Comparison of ENCODE assay signal across 33 mouse cellular contexts in genomic region chr10:61290479-61290878, GRCm38 (mm10). TPM values are rescaled to one million over a fixed set of nuclear protein-coding genes. Genes with fewer than 3 reads are reported as not detected.
A peak's percentile ranks its signal among the peaks of the same experiment; 100 is the strongest.
DNase-seq lines count a peak whose midpoint lies in the region; ATAC-seq and TF ChIP-seq lines count a peak whose summit lies in the region.
"Had no signal": no experiment of that assay in that cellular context is flagged by ENCODE, and none has a peak within 500 bp of the region (broad histone marks: within the 10 kb centered on the region; RNA-seq: fewer than 3 reads in every experiment).

No protein-coding gene starts in this region.

- WGBS in heart, adult 2 months: 59% methylated on average over 2 of the region's 2 CpGs
- WGBS in heart, embryonic 15.5 days: 54% methylated on average over 2 of the region's 2 CpGs
- 9% methylated on average over 2 of the region's 2 CpGs for WGBS in thymus, adult 2 months

- no peaks in the 10 kb centered on the region for H3K79me2 ChIP-seq in heart, adult 2 months (replicated peaks; ENCODE audit: control insufficient read depth, insufficient read depth, low read length)

- H3K4me1 ChIP-seq in heart, adult 2 months (ENCODE audit: control insufficient read depth, insufficient read depth, low read length): peaks cover 4% of the 10 kb centered on the region
- peaks cover 22% of the 10 kb centered on the region for H3K4me1 ChIP-seq in heart, embryonic 15.5 days (replicated peaks)
- no peaks in the 10 kb centered on the region; the same call in 1 of the 2 replicates for H3K4me1 ChIP-seq in thymus, adult 2 months (replicated peaks; ENCODE audit: control insufficient read depth, insufficient read depth, low read length)
- H3K4me1 ChIP-seq: hindbrain, embryonic 12.5 days; megakaryocyte, embryonic 14.5 days had no signal

- DNase-seq in heart, adult 2 months: no peak
- DNase-seq in heart, postnatal 36 days: no peak
- DNase-seq in heart, postnatal 14 days: no peak
- peak; percentile 54 for DNase-seq in testis, postnatal 14 days (ENCODE audit: low spot score)
- DNase-seq in testis, postnatal 10 days (ENCODE audit: low spot score): no peak
- DNase-seq in urinary bladder, postnatal 10 days (ENCODE audit: low spot score): no peak
- no peak for DNase-seq in thymus, adult 2 months
- DNase-seq: adrenal gland, postnatal 36 days; cerebellum, adult 11 months; cerebellum, adult 9-11 months; forebrain, postnatal 0 days; gastrocnemius, postnatal 36 days; kidney, postnatal 36 days; lung, embryonic 14.5 days; midbrain, embryonic 14.5 days; right cerebral cortex, postnatal 14 days; thymus, postnatal 14 days had no signal

- H3K36me3 ChIP-seq in heart, adult 2 months (ENCODE audit: control insufficient read depth, insufficient read depth, low read length): no peaks in the 10 kb centered on the region
- no peaks in the 10 kb centered on the region for H3K36me3 ChIP-seq in heart, embryonic 15.5 days
- H3K36me3 ChIP-seq in thymus, adult 2 months (ENCODE audit: control insufficient read depth, insufficient read depth, low read length): no peaks in the 10 kb centered on the region
- H3K36me3 ChIP-seq: G1E; hindbrain, embryonic 12.5 days had no signal

- no peak overlapping the region for H3K9ac ChIP-seq in heart, adult 2 months (ENCODE audit: low read depth, low read length)
- H3K9ac ChIP-seq in heart, embryonic 15.5 days: no peak overlapping the region
- H3K9ac ChIP-seq: forebrain, postnatal 0 days; hindbrain, embryonic 12.5 days; liver, embryonic 14.5 days; lung, embryonic 14.5 days had no signal

- no peaks in the 10 kb centered on the region for H3K9me3 ChIP-seq in heart, embryonic 15.5 days (replicated peaks)
- H3K9me3 ChIP-seq: hindbrain, embryonic 12.5 days had no signal

- TF ChIP-seq CTCF in heart, adult 2 months (IDR thresholded peaks at IDR 0.05): no peak
- TF ChIP-seq CTCF in thymus, adult 2 months (IDR thresholded peaks at IDR 0.05; ENCODE audit: borderline replicate concordance, control insufficient read depth, extremely low read depth, insufficient read depth, low read length, poor library complexity): no peak

- H3K27ac ChIP-seq in heart, adult 2 months: peak overlapping the region; percentile 47
- peak overlapping the region; percentile 88 for H3K27ac ChIP-seq in heart, embryonic 15.5 days
- no peak overlapping the region for H3K27ac ChIP-seq in thymus, adult 2 months (ENCODE audit: control insufficient read depth, insufficient read depth, low read length)
- H3K27ac ChIP-seq: hindbrain, embryonic 12.5 days; liver, embryonic 14.5 days; stomach, postnatal 0 days had no signal

- TF ChIP-seq POLR2A in heart, adult 2 months (IDR thresholded peaks at IDR 0.05; ENCODE audit: insufficient read depth, low read depth, low read length): no peak
- TF ChIP-seq POLR2A in thymus, adult 2 months (IDR thresholded peaks at IDR 0.05; ENCODE audit: control insufficient read depth, extremely low read depth, insufficient read depth, low read length, poor library complexity): no peak

- no peak for ATAC-seq in heart, embryonic 15.5 days (replicated peaks; ENCODE audit: insufficient number of reproducible peaks, insufficient read depth, low FRiP score, low read depth)
- ATAC-seq: forebrain, postnatal 0 days; intestine, postnatal 0 days; Patski had no signal

- no peak overlapping the region for H3K4me3 ChIP-seq in heart, adult 2 months
- no peak overlapping the region for H3K4me3 ChIP-seq in heart, embryonic 15.5 days
- no peak overlapping the region for H3K4me3 ChIP-seq in thymus, adult 2 months (ENCODE audit: control insufficient read depth, insufficient read depth, low read length)
- H3K4me3 ChIP-seq: hindbrain, embryonic 12.5 days; megakaryocyte, embryonic 14.5 days had no signal

- no peak overlapping the region for H3K4me2 ChIP-seq in heart, embryonic 15.5 days
- H3K4me2 ChIP-seq: hindbrain, embryonic 12.5 days; lung, embryonic 14.5 days had no signal

- H3K27me3 ChIP-seq in heart, adult 2 months (ENCODE audit: control insufficient read depth, insufficient read depth, low read length): no peaks in the 10 kb centered on the region
- H3K27me3 ChIP-seq in heart, embryonic 15.5 days: no peaks in the 10 kb centered on the region
- H3K27me3 ChIP-seq in thymus, adult 2 months (ENCODE audit: control insufficient read depth, insufficient read depth, low read length): no peaks in the 10 kb centered on the region
- H3K27me3 ChIP-seq: hindbrain, embryonic 12.5 days; Patski had no signal

- intact Hi-C loops in heart, adult 2 months (cut with DNase I): no loop called here
- intact Hi-C loops in heart, postnatal 36 days (cut with DNase I): no loop called here
- intact Hi-C loops in heart, postnatal 14 days (cut with DNase I): no loop called here

- no peak for TF ChIP-seq EP300 in heart, adult 2 months (IDR thresholded peaks at IDR 0.05; ENCODE audit: insufficient read depth, low read depth, low read length)

RNA-seq across cellular contexts. Expression of gene Prf1, which starts 7.2 kb away (rescaled TPM):
- total RNA-seq in heart, adult 2 months (2021): under 1 TPM; 0.23 to 0.32 TPM
- polyA plus RNA-seq in heart, adult 2 months (2012; rRNA removed): 0.12 and 1.3 TPM in 2 replicates
- total RNA-seq in heart, postnatal 36 days (2021): under 1 TPM in 1 of 2 experiments, not detected in 1; 0.11 TPM
- 0.09 TPM in 1 of 2 replicates, not detected in the other for polyA plus RNA-seq in heart, embryonic 15.5 days (2015; fragmentation: Nextera tagmentation; extraction: Ambion mirVana)
- total RNA-seq in heart, postnatal 14 days (2021): not detected
- 5.7 and 6.1 TPM in 2 replicates for polyA plus RNA-seq in thymus, adult 2 months (2012; rRNA removed)
- total RNA-seq: forebrain, postnatal 0 days; gastrocnemius, postnatal 36 days; layer of hippocampus, adult 8-10 months; left cerebral cortex, postnatal 14 days had no signal
- polyA plus RNA-seq: cortical plate, adult 2 months; embryonic facial prominence, embryonic 11.5 days; forebrain, embryonic 11.5 days; forebrain, postnatal 0 days; G1E; hindbrain, embryonic 12.5 days; intestine, postnatal 0 days; kidney, embryonic 14.5 days; limb, embryonic 14.5 days; lung, embryonic 14.5 days; midbrain, embryonic 14.5 days; neural tube, embryonic 11.5 days; Patski; stomach, postnatal 0 days had no signal

RNA-seq across cellular contexts. Expression of gene Adamts14, which starts 17.2 kb away (rescaled TPM):
- 1 to 10 TPM in 1 of 2 experiments, under 1 TPM in 1; 0.91 to 1.6 TPM for total RNA-seq in heart, adult 2 months (2021)
- 1.2 and 1.3 TPM in 2 replicates for polyA plus RNA-seq in heart, adult 2 months (2012; rRNA removed)
- 1 to 10 TPM in 1 of 2 experiments, under 1 TPM in 1; 0.83 to 1.9 TPM for total RNA-seq in heart, postnatal 36 days (2021)
- 1.4 and 2.3 TPM in 2 replicates for polyA plus RNA-seq in heart, embryonic 15.5 days (2015; fragmentation: Nextera tagmentation; extraction: Ambion mirVana)
- total RNA-seq in heart, postnatal 14 days (2021): 1 to 10 TPM; 3.5 to 4.3 TPM
- 2.7 and 3.3 TPM in 2 replicates for polyA plus RNA-seq in thymus, adult 2 months (2012; rRNA removed)
- total RNA-seq: G1E had no signal
- polyA plus RNA-seq: G1E had no signal
